Mouse (Mus musculus): ENCODE results near the gene Fzd2. TPM values are rescaled to one million over a fixed set of nuclear protein-coding genes. Genes with fewer than 3 reads are reported as not detected.

Gene Fzd2
- polyA plus RNA-seq, 1 experiment from 2014 or later = 49.0 TPM

Other genes with a start within 250 kb of the Fzd2 start
- 29.7 and 33.8 TPM in 2 replicates for gene Slc4a1, start 238.2 kb upstream of the Fzd2 start, polyA plus RNA-seq (2016; fragmentation: Nextera tagmentation; extraction: Ambion mirVana)
- 10.0 and 11.9 TPM in 2 replicates for gene Rundc3a, start 211.0 kb upstream of the Fzd2 start, polyA plus RNA-seq (2016; fragmentation: Nextera tagmentation; extraction: Ambion mirVana)
- 229 and 241 TPM in 2 replicates for gene Slc25a39, start 196.4 kb upstream of the Fzd2 start, polyA plus RNA-seq (2016; fragmentation: Nextera tagmentation; extraction: Ambion mirVana)
- gene Grn, start 174.1 kb upstream of the Fzd2 start, polyA plus RNA-seq (2016; fragmentation: Nextera tagmentation; extraction: Ambion mirVana) = 79.4 and 87.3 TPM in 2 replicates
- gene Fam171a2, start 156.7 kb upstream of the Fzd2 start, polyA plus RNA-seq (2016; fragmentation: Nextera tagmentation; extraction: Ambion mirVana) = 3.4 and 3.7 TPM in 2 replicates
- 3.9 and 6.5 TPM in 2 replicates for gene Itga2b, start 134.3 kb upstream of the Fzd2 start, polyA plus RNA-seq (2016; fragmentation: Nextera tagmentation; extraction: Ambion mirVana)
- gene Gpatch8, start 48.0 kb upstream of the Fzd2 start, polyA plus RNA-seq (2016; fragmentation: Nextera tagmentation; extraction: Ambion mirVana) = 74.6 and 76.7 TPM in 2 replicates
- 5.3 and 6.2 TPM in 2 replicates for gene Gm11627, start 24.9 kb upstream of the Fzd2 start, polyA plus RNA-seq (2016; fragmentation: Nextera tagmentation; extraction: Ambion mirVana)
- 0.39 and 0.40 TPM in 2 replicates for gene Meioc, start 59.3 kb downstream of the Fzd2 start, polyA plus RNA-seq (2016; fragmentation: Nextera tagmentation; extraction: Ambion mirVana)
- gene Ccdc43, start 93.4 kb downstream of the Fzd2 start, polyA plus RNA-seq (2016; fragmentation: Nextera tagmentation; extraction: Ambion mirVana) = 58.1 and 59.8 TPM in 2 replicates
- 16.3 and 21.0 TPM in 2 replicates for gene Adam11, start 157.0 kb downstream of the Fzd2 start, polyA plus RNA-seq (2016; fragmentation: Nextera tagmentation; extraction: Ambion mirVana)
- gene Gjc1, start 215.3 kb downstream of the Fzd2 start, polyA plus RNA-seq (2016; fragmentation: Nextera tagmentation; extraction: Ambion mirVana) = 80.7 and 89.6 TPM in 2 replicates
- gene Higd1b, start 231.5 kb downstream of the Fzd2 start, polyA plus RNA-seq (2016; fragmentation: Nextera tagmentation; extraction: Ambion mirVana) = not detected in 2 replicates

Measured in embryonic facial prominence, embryonic 10.5 days (tissue).